Mouse (Mus musculus) kidney, embryonic 14.5 days (tissue): ENCODE data around the gene Fam110a. TPM values are rescaled to one million over a fixed set of nuclear protein-coding genes. Genes with fewer than 3 reads are reported as not detected.

ENCODE experiments used
- ATAC-seq: fragments of 200-750 bp; cut with Nextera tagmentation; 2 replicates; pipeline ENCODE4 v1.8.0; 2017; ENCODE audit warnings: moderate number of reproducible peaks, mild to moderate bottlenecking, moderate TSS enrichment, moderate library complexity; ENCODE audit not compliant: low FRiP score, low TSS enrichment
- H3K27ac ChIP-seq: fragments of 300-500 bp; sonication (generic); 2 replicates; pipeline ENCODE4 v1.5.1; 2014; ENCODE audit warnings: low read depth, mild to moderate bottlenecking, low read length, moderate library complexity, mixed read lengths
- H3K27me3 ChIP-seq: fragments of 300-500 bp; sonication (generic); 2 replicates; pipeline ENCODE4 v1.6.1; 2014; ENCODE audit warnings: mild to moderate bottlenecking, low read length; ENCODE audit not compliant: control insufficient read depth, insufficient read depth
- H3K36me3 ChIP-seq: fragments of 300-500 bp; sonication (generic); 2 replicates; pipeline ENCODE4 v1.6.1; 2014; ENCODE audit warnings: low read length, mixed read lengths; ENCODE audit not compliant: control insufficient read depth, insufficient read depth
- H3K4me1 ChIP-seq: fragments of 300-500 bp; sonication (generic); 2 replicates; pipeline ENCODE4 v1.6.1; 2014; ENCODE audit warnings: low read length, mixed read lengths; ENCODE audit not compliant: control insufficient read depth, insufficient read depth
- H3K4me2 ChIP-seq: fragments of 300-500 bp; sonication (generic); replicated peaks from 2 replicates; pipeline ENCODE4 v1.6.1; 2014; ENCODE audit warnings: low read depth, mild to moderate bottlenecking, low read length
- H3K4me3 ChIP-seq: fragments of 300-500 bp; sonication (generic); 2 replicates; pipeline ENCODE4 v1.5.1; 2014; ENCODE audit warnings: mild to moderate bottlenecking, low read length
- H3K9ac ChIP-seq: fragments of 300-500 bp; sonication (generic); 2 replicates; pipeline ENCODE4 v1.6.1; 2014; ENCODE audit warnings: low read depth, mild to moderate bottlenecking, low read length, moderate library complexity
- H3K9me3 ChIP-seq: fragments of 300-500 bp; sonication (generic); 2 replicates; pipeline ENCODE4 v1.6.1; 2016; ENCODE audit warnings: low read length; ENCODE audit not compliant: control insufficient read depth
- WGBS: fragments of 180-500 bp; shearing (Covaris S2); extraction: QIAGEN DNeasy Blood & Tissue Kit; methylation state at CpG from one replicate; pipeline ENCODE4 v1.1.7; 2014; 5-methylcytosine and 5-hydroxymethylcytosine counted together
- polyA plus RNA-seq: library from polyadenylated mRNA; unstranded; fragments of >200 nt; fragmentation: Nextera tagmentation; extraction: Ambion mirVana; gene quantifications from 2 replicates; pipeline ENCODE4 v1.2.1, GENCODE M21; 2014

The Fam110a gene
- 19.7 and 29.9 TPM in 2 replicates for polyA plus RNA-seq

DNA sequence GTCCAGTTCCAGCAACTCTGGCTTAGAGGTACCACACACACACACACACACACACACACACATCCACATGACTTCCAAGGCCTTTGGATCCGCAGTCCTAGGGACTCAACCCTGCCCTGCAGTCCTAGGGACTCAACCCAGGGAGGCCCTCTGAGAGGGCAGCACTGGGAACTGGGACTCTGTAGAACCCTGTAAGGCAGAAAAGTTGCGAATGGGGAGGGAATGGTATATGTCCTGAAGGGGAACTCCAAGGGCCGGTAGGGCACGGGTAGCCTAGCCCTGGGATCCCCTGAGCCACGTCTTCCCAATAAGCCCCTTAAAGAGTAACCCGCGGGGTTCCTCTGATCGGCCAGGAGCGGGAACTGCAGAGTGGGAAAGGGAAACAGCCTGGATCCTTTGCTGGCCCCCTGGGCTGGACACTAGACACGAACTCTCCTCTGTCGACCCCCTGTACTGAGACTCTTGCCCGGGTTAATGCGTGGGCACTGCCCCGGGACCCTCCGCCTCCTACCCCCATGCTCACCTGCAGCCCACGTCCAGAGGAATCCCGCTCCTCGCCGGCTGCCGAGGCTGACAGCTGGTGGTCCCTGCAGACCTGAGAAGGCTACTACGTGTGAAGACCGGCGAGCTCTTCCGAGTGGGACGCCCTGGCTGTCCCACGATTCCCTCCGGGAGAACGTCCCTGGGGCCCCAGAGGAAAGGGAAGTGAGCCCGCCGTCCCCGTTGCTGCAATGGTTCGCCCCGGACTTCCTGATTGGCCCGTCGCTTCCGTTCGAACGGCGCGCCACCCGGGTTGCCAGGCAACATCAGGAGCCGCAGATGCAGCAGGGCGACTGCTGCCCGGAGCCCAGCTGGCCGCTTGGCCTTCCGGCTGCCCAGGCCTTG is at the start of gene Fam110a:
TSS of gene Fam110a (minus strand) at position 750 of the 885 bp plus-strand sequence.
- Histone ChIP-seq H3K4me2 (peak within 1 kb of the TSS; percentile 65), H3K36me3 (no peaks in the 10 kb centered on the region), H3K27ac (peak within 1 kb of the TSS; percentile 71; the same call in 1 of the 2 replicates), H3K4me3 (peak within 1 kb of the TSS; percentile 91), H3K9me3 (no peaks in the 10 kb centered on the region), H3K4me1 (peaks cover 14% of the 10 kb centered on the region; the same call in 1 of the 2 replicates), H3K9ac (peak within 1 kb of the TSS; percentile 81), H3K27me3 (no peaks in the 10 kb centered on the region)
- peak; percentile 92 for ATAC-seq
- WGBS, result 0% methylated on average over 46 of the region's 46 CpGs

GRCm38 (mm10) chr2:152029252-152030082 is 49.4 kb upstream of the Fam110a start:
- Histone ChIP-seq H3K9ac (peak overlapping the region; percentile 56; the same call in 1 of the 2 replicates), H3K9me3 (no peaks in the 10 kb centered on the region), H3K27me3 (peaks cover 15% of the 10 kb centered on the region), H3K4me3 (peak overlapping the region; percentile 68), H3K4me1 (no peaks in the 10 kb centered on the region), H3K27ac (no peak overlapping the region), H3K4me2 (peak overlapping the region; percentile 92), H3K36me3 (no peaks in the 10 kb centered on the region)
- WGBS, result under 1% methylated on average over 52 of the region's 54 CpGs
- ATAC-seq, result peak; percentile 96

- 38% methylated on average over 11 of the region's 11 CpGs for WGBS
- H3K27ac ChIP-seq, result no peak overlapping the region
- H3K36me3 ChIP-seq, result no peaks in the 10 kb centered on the region
- no peaks in the 10 kb centered on the region for H3K9me3 ChIP-seq
- H3K4me3 ChIP-seq, result no peak overlapping the region
- H3K9ac ChIP-seq, result no peak overlapping the region
- H3K27me3 ChIP-seq, result peaks cover 8% of the 10 kb centered on the region
- H3K4me1 ChIP-seq, result no peaks in the 10 kb centered on the region
- H3K4me2 ChIP-seq, result no peak overlapping the region
- no peak for ATAC-seq
These were observed 44.9 kb upstream of the Fam110a start for GRCm38 (mm10) chr2:152024883-152025422.

GRCm38 (mm10) chr2:152022022-152022421 is 42.0 kb upstream of the Fam110a start:
- no peaks in the 10 kb centered on the region for H3K9me3 ChIP-seq
- no peak overlapping the region for H3K4me3 ChIP-seq
- H3K27ac ChIP-seq, result no peak overlapping the region
- H3K36me3 ChIP-seq, result no peaks in the 10 kb centered on the region
- no peak overlapping the region for H3K4me2 ChIP-seq
- no peaks in the 10 kb centered on the region for H3K4me1 ChIP-seq
- H3K27me3 ChIP-seq, result no peaks in the 10 kb centered on the region
- no peak for ATAC-seq
- H3K9ac ChIP-seq, result no peak overlapping the region

- WGBS, result 25% methylated on average over 6 of the region's 6 CpGs
- ATAC-seq, result peak; percentile 53; the same call in 1 of the 2 replicates
- no peaks in the 10 kb centered on the region for H3K27me3 ChIP-seq
- H3K4me2 ChIP-seq, result no peak overlapping the region
- H3K27ac ChIP-seq, result no peak overlapping the region
- H3K36me3 ChIP-seq, result no peaks in the 10 kb centered on the region
- H3K9ac ChIP-seq, result no peak overlapping the region
- H3K4me3 ChIP-seq, result no peak overlapping the region
- H3K4me1 ChIP-seq, result peaks cover 3% of the 10 kb centered on the region; the same call in 1 of the 2 replicates
- H3K9me3 ChIP-seq, result no peaks in the 10 kb centered on the region
These were observed 40.2 kb upstream of the Fam110a start for GRCm38 (mm10) chr2:152020255-152020654.

DNA sequence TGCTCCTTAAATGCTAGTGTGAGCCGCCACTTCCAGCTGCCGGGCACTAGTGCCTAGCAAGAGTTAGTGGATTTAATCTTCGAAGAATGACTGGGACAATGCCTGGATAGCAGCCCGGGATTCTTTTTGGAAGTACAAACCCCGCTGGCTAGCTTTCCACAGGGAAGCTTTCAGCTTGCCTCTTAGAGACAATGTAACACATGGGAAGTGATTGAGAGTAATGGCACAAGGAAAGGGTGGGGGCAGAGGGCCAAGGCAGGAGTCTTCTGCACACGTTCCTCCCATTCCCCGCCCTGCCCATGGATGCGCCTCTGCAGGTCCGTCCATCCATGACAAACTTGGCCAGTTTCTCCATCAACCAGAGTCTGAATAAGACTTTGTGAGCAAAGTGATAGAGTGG is 36.6 kb upstream of the Fam110a start:
- Histone ChIP-seq H3K27me3 (no peaks in the 10 kb centered on the region), H3K9me3 (no peaks in the 10 kb centered on the region), H3K4me2 (no peak overlapping the region), H3K27ac (no peak overlapping the region), H3K4me1 (peaks cover 3% of the 10 kb centered on the region; the same call in 1 of the 2 replicates), H3K36me3 (no peaks in the 10 kb centered on the region), H3K9ac (no peak overlapping the region), H3K4me3 (no peak overlapping the region)
- no peak for ATAC-seq
- 73% methylated on average over 9 of the region's 9 CpGs for WGBS

DNA sequence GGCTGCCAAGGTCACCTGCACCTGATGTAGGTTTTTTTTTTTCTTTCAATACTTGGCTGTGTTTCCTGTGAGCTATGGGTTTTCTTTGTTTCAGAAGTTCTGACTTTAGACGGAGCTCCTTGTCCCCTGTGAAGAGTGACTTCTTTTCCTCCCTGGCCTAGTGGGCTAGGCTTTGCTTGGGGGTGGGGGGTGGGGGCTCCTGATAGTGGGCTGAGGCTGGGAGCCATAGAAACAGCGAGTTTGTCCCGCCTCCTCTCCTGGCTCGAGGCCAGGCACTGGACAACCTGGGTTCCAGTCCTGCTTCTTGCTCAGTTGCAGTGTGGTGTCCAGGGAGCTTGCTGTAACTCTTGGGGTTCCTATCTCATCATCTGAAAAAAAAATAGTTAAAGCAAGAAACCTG is 36.0 kb upstream of the Fam110a start:
- no peak for ATAC-seq
- Histone ChIP-seq H3K4me2 (no peak overlapping the region), H3K27ac (no peak overlapping the region), H3K4me1 (peaks cover 3% of the 10 kb centered on the region; the same call in 1 of the 2 replicates), H3K4me3 (no peak overlapping the region), H3K36me3 (no peaks in the 10 kb centered on the region), H3K9me3 (no peaks in the 10 kb centered on the region), H3K27me3 (no peaks in the 10 kb centered on the region), H3K9ac (no peak overlapping the region)
- 50% methylated on average over 4 of the region's 4 CpGs for WGBS

GRCm38 (mm10) chr2:152012701-152013100 is 32.7 kb upstream of the Fam110a start:
- H3K27me3 ChIP-seq, result no peaks in the 10 kb centered on the region
- ATAC-seq, result no peak
- H3K27ac ChIP-seq, result no peak overlapping the region
- no peak overlapping the region for H3K9ac ChIP-seq
- H3K4me2 ChIP-seq, result no peak overlapping the region
- H3K36me3 ChIP-seq, result no peaks in the 10 kb centered on the region
- H3K4me3 ChIP-seq, result no peak overlapping the region
- WGBS, result 64% methylated on average over 2 of the region's 2 CpGs
- H3K9me3 ChIP-seq, result no peaks in the 10 kb centered on the region
- peaks cover 3% of the 10 kb centered on the region; the same call in 1 of the 2 replicates for H3K4me1 ChIP-seq
